Mouse (Mus musculus): ENCODE data around the gene Ndufa3.

GRCm38 (mm10) chr7:3587292-3587691, 29.9 kb upstream of the Ndufa3 start:
- TF ChIP-seq GATA1 (IDR thresholded peaks at IDR 0.05; ENCODE audit: borderline replicate concordance, low read length): no peak
- TF ChIP-seq FLI1 (IDR thresholded peaks at IDR 0.05; ENCODE audit: low read length): no peak

All from megakaryocyte, embryonic 14.5 days (primary cell).